Mouse (Mus musculus) kidney, embryonic 15.5 days (tissue): Measurements from ENCODE around the gene Klhl9. TPM values are rescaled to one million over a fixed set of nuclear protein-coding genes. Genes with fewer than 3 reads are reported as not detected.

ENCODE experiments used
- ATAC-seq: fragments of 200-750 bp; cut with Nextera tagmentation; replicated peaks from 2 replicates; pipeline ENCODE4 v1.8.0; 2017; ENCODE audit warnings: moderate TSS enrichment; ENCODE audit not compliant: low FRiP score
- H3K27ac ChIP-seq: fragments of 300-500 bp; sonication (generic); 2 replicates; pipeline ENCODE4 v1.5.1; 2015; ENCODE audit warnings: mild to moderate bottlenecking, inconsistent platforms
- H3K27me3 ChIP-seq: fragments of 300-500 bp; sonication (generic); 2 replicates; pipeline ENCODE4 v1.6.1; 2015; ENCODE audit warnings: inconsistent platforms
- H3K36me3 ChIP-seq: fragments of 300-500 bp; sonication (generic); 2 replicates; pipeline ENCODE4 v1.6.1; 2015; ENCODE audit warnings: inconsistent platforms
- H3K4me1 ChIP-seq: fragments of 300-500 bp; sonication (generic); 2 replicates; pipeline ENCODE4 v1.6.1; 2015; ENCODE audit warnings: inconsistent platforms
- H3K4me2 ChIP-seq: fragments of 300-500 bp; sonication (generic); 2 replicates; pipeline ENCODE4 v1.6.1; 2015; ENCODE audit warnings: moderate library complexity, mild to moderate bottlenecking, inconsistent platforms
- H3K4me3 ChIP-seq: fragments of 300-500 bp; sonication (generic); replicated peaks from 2 replicates; pipeline ENCODE4 v1.5.1; 2015; ENCODE audit warnings: mild to moderate bottlenecking, inconsistent platforms
- H3K9ac ChIP-seq: fragments of 300-500 bp; sonication (generic); 2 replicates; pipeline ENCODE4 v1.6.1; 2015; ENCODE audit warnings: mild to moderate bottlenecking, inconsistent platforms
- H3K9me3 ChIP-seq: fragments of 300-500 bp; sonication (generic); replicated peaks from 2 replicates; pipeline ENCODE4 v1.6.1; 2016; ENCODE audit warnings: inconsistent platforms
- WGBS: fragments of 180-500 bp; shearing (Covaris S2); methylation state at CpG from one replicate; pipeline ENCODE4 v1.1.7; 2015; ENCODE audit warnings: mixed read lengths; 5-methylcytosine and 5-hydroxymethylcytosine counted together
- polyA plus RNA-seq: library from polyadenylated mRNA; unstranded; fragments of >200 nt; fragmentation: Nextera tagmentation; extraction: Ambion mirVana; gene quantifications from 2 replicates; pipeline ENCODE4 v1.2.1, GENCODE M21; 2015

The Klhl9 gene
- polyA plus RNA-seq, 1 experiment from 2014 or later, result 95.2 TPM

DNA sequence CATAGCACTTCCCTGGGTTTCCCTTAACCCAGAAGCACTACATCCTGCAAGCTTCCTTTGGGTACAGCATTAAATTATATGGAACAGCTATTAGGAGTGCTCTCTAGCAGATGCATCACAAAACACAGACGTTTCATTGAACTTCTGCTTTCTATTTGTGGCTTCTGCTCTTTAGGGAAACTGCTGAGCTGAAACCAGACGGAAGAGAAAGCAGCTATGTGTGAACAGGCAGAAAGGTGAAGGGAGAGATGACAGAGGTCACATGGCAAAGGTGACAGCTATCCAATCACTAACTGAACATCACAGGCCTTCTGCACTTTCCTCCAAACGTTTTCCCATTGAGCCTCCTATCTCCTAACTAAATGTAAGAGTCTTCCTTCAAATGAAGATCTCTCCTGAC is 16.3 kb downstream of the Klhl9 start:
- Histone ChIP-seq H3K27ac (no peak overlapping the region), H3K9ac (no peak overlapping the region), H3K9me3 (no peaks in the 10 kb centered on the region), H3K27me3 (no peaks in the 10 kb centered on the region), H3K36me3 (0 out of 2 replicates have a peak, but pooled peaks cover 4% of the 10 kb centered on the region), H3K4me3 (no peak overlapping the region), H3K4me1 (no peaks in the 10 kb centered on the region), H3K4me2 (no peak overlapping the region)
- no peak for ATAC-seq
- WGBS, result 32% methylated on average over 3 of the region's 3 CpGs

DNA sequence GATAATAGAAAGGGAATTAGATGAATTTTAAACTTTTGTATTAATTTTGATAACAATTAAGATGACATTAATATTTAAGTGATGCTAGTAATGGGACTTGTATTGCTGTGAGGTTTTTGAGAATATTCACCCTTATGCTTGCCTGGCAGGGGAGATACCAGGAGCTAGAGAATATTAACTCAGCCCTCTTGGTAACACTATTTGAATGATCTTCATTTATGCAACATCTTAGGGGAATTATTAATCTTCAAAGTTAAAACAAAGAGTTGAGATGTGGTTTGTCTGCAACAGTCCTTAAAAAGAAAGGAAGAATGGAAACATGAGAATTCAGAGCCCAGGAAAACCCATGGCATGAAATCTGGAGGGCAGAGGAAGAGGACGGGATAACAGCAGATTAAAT is 23.0 kb downstream of the Klhl9 start:
- Histone ChIP-seq H3K36me3 (no peaks in the 10 kb centered on the region), H3K4me3 (no peak overlapping the region), H3K9ac (no peak overlapping the region), H3K4me1 (no peaks in the 10 kb centered on the region), H3K4me2 (no peak overlapping the region), H3K9me3 (no peaks in the 10 kb centered on the region), H3K27me3 (no peaks in the 10 kb centered on the region), H3K27ac (no peak overlapping the region)
- WGBS, result 81% methylated on average over 1 of the region's 1 CpGs
- ATAC-seq, result no peak

GRCm38 (mm10) chr4:88698781-88699180 is 23.5 kb downstream of the Klhl9 start:
- no peak for ATAC-seq

GRCm38 (mm10) chr4:88697753-88698152 is 24.5 kb downstream of the Klhl9 start:
- H3K27ac ChIP-seq, result no peak overlapping the region
- no peak for ATAC-seq
- no peaks in the 10 kb centered on the region for H3K4me1 ChIP-seq
- no peaks in the 10 kb centered on the region for H3K9me3 ChIP-seq
- no peaks in the 10 kb centered on the region for H3K36me3 ChIP-seq
- 82% methylated on average over 4 of the region's 4 CpGs for WGBS
- H3K4me3 ChIP-seq, result no peak overlapping the region
- H3K27me3 ChIP-seq, result no peaks in the 10 kb centered on the region
- H3K4me2 ChIP-seq, result no peak overlapping the region
- H3K9ac ChIP-seq, result no peak overlapping the region

More at GRCm38 (mm10) chr4:88698781-88699180, 23.5 kb downstream of the Klhl9 start:
- Histone ChIP-seq H3K27ac (no peak overlapping the region), H3K27me3 (no peaks in the 10 kb centered on the region), H3K9ac (no peak overlapping the region), H3K36me3 (no peaks in the 10 kb centered on the region), H3K9me3 (no peaks in the 10 kb centered on the region), H3K4me1 (no peaks in the 10 kb centered on the region), H3K4me3 (no peak overlapping the region), H3K4me2 (no peak overlapping the region)
- WGBS, result 81% methylated on average over 5 of the region's 5 CpGs

DNA sequence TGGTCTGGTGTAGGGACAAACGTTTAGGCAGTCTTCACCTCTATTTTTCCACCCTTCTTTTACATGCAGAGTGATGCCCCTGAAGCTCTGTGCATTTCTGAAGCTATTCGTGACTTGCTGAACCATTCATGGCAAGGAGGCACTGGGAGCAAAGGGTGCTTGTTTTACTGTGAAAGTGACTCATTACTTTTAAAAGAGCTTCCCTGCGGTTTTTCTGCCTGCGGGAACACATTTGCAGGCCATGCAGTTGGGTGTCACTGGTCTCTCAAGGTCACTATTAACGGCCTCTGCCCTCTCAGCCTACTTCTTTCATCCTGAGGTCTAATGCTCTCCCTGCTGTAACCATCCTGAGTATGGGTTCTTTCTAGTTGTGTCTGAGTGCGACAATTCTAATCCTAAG is 25.2 kb downstream of the Klhl9 start:
- Histone ChIP-seq H3K4me1 (no peaks in the 10 kb centered on the region), H3K4me2 (no peak overlapping the region), H3K9me3 (no peaks in the 10 kb centered on the region), H3K27ac (no peak overlapping the region), H3K4me3 (no peak overlapping the region), H3K36me3 (no peaks in the 10 kb centered on the region), H3K27me3 (no peaks in the 10 kb centered on the region), H3K9ac (no peak overlapping the region)
- no peak for ATAC-seq
- WGBS, result 55% methylated on average over 6 of the region's 6 CpGs

- Histone ChIP-seq H3K9me3 (no peaks in the 10 kb centered on the region), H3K9ac (no peak overlapping the region), H3K4me2 (no peak overlapping the region), H3K27me3 (no peaks in the 10 kb centered on the region), H3K27ac (no peak overlapping the region), H3K4me1 (no peaks in the 10 kb centered on the region), H3K36me3 (no peaks in the 10 kb centered on the region), H3K4me3 (no peak overlapping the region)
- WGBS, result 26% methylated on average over 3 of the region's 3 CpGs
- ATAC-seq, result peak; percentile 95
These were observed 25.9 kb downstream of the Klhl9 start for GRCm38 (mm10) chr4:88696237-88696884.

GRCm38 (mm10) chr4:88693392-88693791 is 28.9 kb downstream of the Klhl9 start:
- WGBS, result 80% methylated on average over 2 of the region's 2 CpGs
- Histone ChIP-seq H3K9ac (no peak overlapping the region), H3K27me3 (no peaks in the 10 kb centered on the region), H3K36me3 (no peaks in the 10 kb centered on the region), H3K4me2 (no peak overlapping the region), H3K27ac (no peak overlapping the region), H3K4me3 (no peak overlapping the region), H3K4me1 (no peaks in the 10 kb centered on the region), H3K9me3 (no peaks in the 10 kb centered on the region)
- ATAC-seq, result no peak

- Histone ChIP-seq H3K36me3 (no peaks in the 10 kb centered on the region), H3K4me1 (no peaks in the 10 kb centered on the region), H3K27ac (no peak overlapping the region), H3K4me3 (no peak overlapping the region), H3K27me3 (no peaks in the 10 kb centered on the region), H3K9me3 (no peaks in the 10 kb centered on the region), H3K9ac (no peak overlapping the region), H3K4me2 (no peak overlapping the region)
- WGBS, result 87% methylated on average over 1 of the region's 1 CpGs
- no peak for ATAC-seq
These were observed 29.7 kb downstream of the Klhl9 start for GRCm38 (mm10) chr4:88692537-88692936.

- no peak within 1 kb of the TSS for H3K27ac ChIP-seq
- no peaks in the 10 kb centered on the region for H3K36me3 ChIP-seq
- no peak within 1 kb of the TSS for H3K9ac ChIP-seq
- 69% methylated on average over 2 of the region's 2 CpGs for WGBS
- H3K4me2 ChIP-seq, result no peak within 1 kb of the TSS
- H3K9me3 ChIP-seq, result no peaks in the 10 kb centered on the region
- ATAC-seq, result no peak
- no peak within 1 kb of the TSS for H3K4me3 ChIP-seq
- no peaks in the 10 kb centered on the region for H3K4me1 ChIP-seq
- no peaks in the 10 kb centered on the region for H3K27me3 ChIP-seq
These were observed 31.0 kb downstream of the Klhl9 start, which contains the start of gene Ifnab for GRCm38 (mm10) chr4:88691259-88691658. Ifnab (minus strand) TSS chr4:88691359.

- WGBS, result 92% methylated on average over 1 of the region's 1 CpGs
- no peak for ATAC-seq
- Histone ChIP-seq H3K9me3 (no peaks in the 10 kb centered on the region), H3K36me3 (no peaks in the 10 kb centered on the region), H3K4me3 (no peak within 1 kb of the TSS), H3K4me2 (no peak within 1 kb of the TSS), H3K27ac (no peak within 1 kb of the TSS), H3K4me1 (no peaks in the 10 kb centered on the region), H3K27me3 (no peaks in the 10 kb centered on the region), H3K9ac (no peak within 1 kb of the TSS)
These were observed 38.5 kb downstream of the Klhl9 start, which contains the start of gene Ifna2 for GRCm38 (mm10) chr4:88683812-88684211. Ifna2 (minus strand) TSS chr4:88683912.

GRCm38 (mm10) chr4:88681353-88681752 is 40.9 kb downstream of the Klhl9 start:
- no peak for ATAC-seq
- H3K4me1 ChIP-seq, result no peaks in the 10 kb centered on the region
- H3K27ac ChIP-seq, result no peak overlapping the region
- H3K4me2 ChIP-seq, result no peak overlapping the region
- H3K4me3 ChIP-seq, result no peak overlapping the region
- H3K9ac ChIP-seq, result no peak overlapping the region
- WGBS, result 74% methylated on average over 3 of the region's 3 CpGs
- no peaks in the 10 kb centered on the region for H3K27me3 ChIP-seq
- H3K9me3 ChIP-seq, result no peaks in the 10 kb centered on the region
- no peaks in the 10 kb centered on the region for H3K36me3 ChIP-seq

DNA sequence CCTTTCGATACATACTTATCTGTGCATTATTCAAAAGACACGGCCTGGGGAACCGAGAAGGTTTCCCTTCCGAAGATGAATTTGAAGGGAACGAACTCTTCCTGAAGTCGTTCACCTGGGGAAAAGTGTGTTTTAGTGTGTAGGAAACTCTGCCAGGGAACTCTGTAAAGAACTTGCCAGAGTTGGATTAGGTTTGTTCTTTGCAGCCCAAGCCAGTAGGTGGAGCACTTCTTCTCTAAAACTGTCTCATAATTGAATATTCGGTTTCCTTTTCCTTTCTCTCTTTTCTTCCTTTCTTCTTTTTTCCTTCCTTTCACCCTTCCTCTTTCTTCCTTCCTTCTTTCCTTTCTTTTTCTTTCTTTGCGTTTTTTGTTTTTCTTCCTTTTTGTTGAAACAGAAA is 41.9 kb downstream of the Klhl9 start:
- 47% methylated on average over 8 of the region's 8 CpGs for WGBS
- Histone ChIP-seq H3K9me3 (no peaks in the 10 kb centered on the region), H3K27ac (no peak overlapping the region), H3K4me2 (no peak overlapping the region), H3K9ac (no peak overlapping the region), H3K4me1 (no peaks in the 10 kb centered on the region), H3K36me3 (no peaks in the 10 kb centered on the region), H3K4me3 (no peak overlapping the region), H3K27me3 (no peaks in the 10 kb centered on the region)
- no peak for ATAC-seq

- H3K4me1 ChIP-seq, result no peaks in the 10 kb centered on the region
- no peak within 1 kb of the TSS for H3K4me2 ChIP-seq
- no peak within 1 kb of the TSS for H3K4me3 ChIP-seq
- no peaks in the 10 kb centered on the region for H3K9me3 ChIP-seq
- H3K27me3 ChIP-seq, result no peaks in the 10 kb centered on the region
- H3K27ac ChIP-seq, result no peak within 1 kb of the TSS
- no peak within 1 kb of the TSS for H3K9ac ChIP-seq
- 90% methylated on average over 1 of the region's 1 CpGs for WGBS
- ATAC-seq, result no peak
- no peaks in the 10 kb centered on the region for H3K36me3 ChIP-seq
These were observed 45.4 kb downstream of the Klhl9 start, which contains the start of gene Ifna16 for GRCm38 (mm10) chr4:88676824-88677223. Ifna16 (minus strand) TSS chr4:88676924.
